Mouse (Mus musculus) urinary bladder, postnatal 25 days (tissue): ENCODE data around the gene Lhx9.

Experiments
- DNase-seq: peaks from one replicate; pipeline ENCODE4 v3.0.0; 2022; ENCODE audit warnings: low spot score

Lhx9 gene

GRCm38 (mm10) chr1:138848511-138849109, at the start of gene Lhx9:
Gene Lhx9 (minus strand): TSS chr1:138848577.
- no peak for DNase-seq

GRCm38 (mm10) chr1:138896088-138896487, 47.7 kb upstream of the Lhx9 start:
- no peak for DNase-seq

DNA sequence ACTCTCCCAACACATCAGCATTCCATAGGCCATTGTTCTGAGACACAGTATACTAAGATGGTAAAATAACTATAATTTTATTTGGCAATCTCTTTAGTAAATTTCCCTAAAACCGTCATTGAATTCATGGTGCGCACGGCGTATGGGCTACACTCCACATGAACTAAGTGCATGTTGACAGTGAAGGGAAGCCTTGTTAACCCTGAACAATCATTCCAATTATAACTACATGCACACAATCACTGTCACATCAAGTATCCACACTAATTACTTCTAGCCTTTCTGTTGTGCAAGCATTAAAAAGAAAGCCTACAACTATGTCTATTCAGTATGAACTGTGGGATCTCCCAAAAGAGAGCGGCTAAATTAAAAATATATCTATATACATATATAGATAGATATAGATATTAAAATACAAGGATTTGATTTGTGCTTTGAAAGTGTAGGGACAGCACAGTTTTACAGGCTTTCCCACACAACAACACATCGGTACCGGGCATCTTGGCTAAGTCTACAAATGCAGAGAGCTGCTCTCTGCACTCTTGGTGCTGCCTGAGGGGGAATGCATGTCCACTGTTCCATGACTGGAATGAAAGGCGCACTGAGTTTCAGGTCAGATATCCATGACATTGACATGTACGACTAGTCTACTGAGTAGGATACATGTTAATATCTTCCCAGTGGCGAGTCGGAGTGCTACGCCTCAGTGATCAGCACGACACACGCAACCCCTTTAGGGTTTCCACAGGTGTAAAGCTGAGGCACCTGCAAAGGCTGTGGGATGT, 29.3 kb upstream of the Lhx9 start:
- DNase-seq = no peak

DNA sequence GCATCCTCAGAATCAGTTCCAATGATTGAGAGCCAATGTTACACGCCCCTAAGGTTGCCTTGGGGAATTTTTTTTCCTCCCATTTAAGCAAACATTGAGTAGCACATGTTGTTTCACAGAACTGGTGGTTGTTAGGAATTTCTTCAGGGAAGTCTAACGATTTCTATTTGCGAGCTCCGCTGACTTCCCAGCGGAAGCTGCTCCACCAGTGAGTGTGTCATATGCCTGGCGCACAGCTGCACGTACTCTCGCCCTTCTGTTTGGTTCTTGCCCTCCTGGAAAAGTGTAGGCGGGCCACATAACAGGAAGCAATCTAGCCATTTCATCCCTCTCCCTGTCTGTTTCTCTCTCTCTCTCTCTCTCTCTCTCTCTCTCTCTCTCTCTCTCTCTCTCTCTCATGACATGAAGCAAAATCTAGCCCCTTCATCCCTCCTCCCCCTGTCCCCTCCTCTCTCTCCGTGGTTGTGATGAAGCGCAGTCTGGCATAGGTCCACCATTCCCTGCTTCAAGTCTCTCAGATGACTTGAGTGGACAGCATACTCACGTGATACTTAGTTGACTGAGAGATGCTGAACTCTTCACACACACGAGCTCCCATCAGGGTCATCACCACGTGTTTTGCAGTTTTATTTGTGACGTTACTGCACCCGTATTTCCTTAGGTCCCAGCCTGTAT, 28.1 kb upstream of the Lhx9 start:
- no peak for DNase-seq

GRCm38 (mm10) chr1:138856101-138856950, 7.9 kb upstream of the Lhx9 start, which contains the start of gene 2310009B15Rik:
Gene 2310009B15Rik (minus strand): TSS chr1:138856852.
- peak; percentile 82 for DNase-seq

- DNase-seq = no peak
Observed at GRCm38 (mm10) chr1:138850823-138851222, 2.4 kb upstream of the Lhx9 start.

DNA sequence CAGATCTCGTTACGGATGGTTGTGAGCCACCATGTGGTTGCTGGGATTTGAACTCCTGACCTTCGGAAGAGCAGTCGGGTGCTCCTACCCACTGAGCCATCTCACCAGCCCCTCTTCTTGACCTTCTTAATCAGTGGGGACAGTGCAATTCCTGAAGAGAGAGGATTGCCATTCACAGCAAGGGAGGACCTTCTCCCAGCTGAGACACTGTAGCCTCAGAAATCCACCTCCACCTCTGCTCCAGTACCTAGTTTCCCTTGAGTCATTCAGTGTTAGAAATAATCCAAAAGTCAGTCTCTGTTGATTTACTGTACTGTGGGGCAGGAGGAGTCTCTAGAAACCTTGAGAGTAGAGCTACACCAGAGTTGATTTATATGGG, 1.8 kb upstream of the Lhx9 start:
- no peak for DNase-seq

- no peak for DNase-seq
Observed at GRCm38 (mm10) chr1:138849531-138850160, 1.3 kb upstream of the Lhx9 start.

GRCm38 (mm10) chr1:138848026-138848425, 351 bp downstream of the Lhx9 start:
- DNase-seq = no peak

DNA sequence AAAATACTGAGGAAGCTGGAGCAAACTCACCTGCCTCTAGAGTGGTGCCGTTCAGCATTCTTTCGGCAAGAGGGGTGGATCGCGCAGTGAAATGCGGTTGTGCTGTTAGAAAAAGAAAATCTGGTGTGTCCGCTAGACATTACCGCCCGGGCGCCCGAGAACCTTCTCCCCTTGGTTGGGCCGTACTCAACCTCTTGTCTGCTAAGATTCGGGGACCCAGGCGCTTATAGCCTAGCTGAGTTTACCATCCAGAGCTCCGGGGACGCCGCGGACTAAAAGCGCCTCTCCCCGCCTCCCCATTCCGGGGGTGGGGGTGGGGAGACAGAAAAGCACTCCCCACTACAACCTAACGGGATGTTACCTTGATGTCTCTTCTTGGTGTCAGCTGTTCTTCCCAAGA, 1.2 kb downstream of the Lhx9 start:
- DNase-seq = no peak

- DNase-seq = no peak
Observed at GRCm38 (mm10) chr1:138846581-138846980, 1.8 kb downstream of the Lhx9 start.

GRCm38 (mm10) chr1:138846131-138846530, 2.2 kb downstream of the Lhx9 start:
- DNase-seq = no peak

- no peak for DNase-seq
Observed at GRCm38 (mm10) chr1:138845481-138845880, 2.9 kb downstream of the Lhx9 start.

DNA sequence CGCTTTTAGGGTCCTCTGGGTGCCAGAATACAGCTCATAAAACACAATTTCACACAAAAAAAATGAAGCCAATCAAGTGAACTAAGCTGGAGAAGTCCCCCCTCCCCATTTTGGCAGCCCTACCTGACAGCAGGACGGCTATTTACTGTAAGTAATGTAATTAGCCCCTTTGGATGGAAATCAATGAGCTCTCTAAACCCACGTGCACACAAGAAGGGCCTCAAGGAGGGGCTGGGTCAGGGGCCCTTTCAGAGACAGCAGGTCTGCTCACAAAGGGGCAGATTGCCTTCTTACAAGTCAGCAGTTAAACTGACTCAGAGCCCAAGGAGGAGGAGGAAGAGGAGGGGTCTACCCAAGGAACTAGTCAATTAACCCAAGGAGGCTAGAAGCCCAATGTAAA, 4.2 kb downstream of the Lhx9 start:
- no peak for DNase-seq

DNA sequence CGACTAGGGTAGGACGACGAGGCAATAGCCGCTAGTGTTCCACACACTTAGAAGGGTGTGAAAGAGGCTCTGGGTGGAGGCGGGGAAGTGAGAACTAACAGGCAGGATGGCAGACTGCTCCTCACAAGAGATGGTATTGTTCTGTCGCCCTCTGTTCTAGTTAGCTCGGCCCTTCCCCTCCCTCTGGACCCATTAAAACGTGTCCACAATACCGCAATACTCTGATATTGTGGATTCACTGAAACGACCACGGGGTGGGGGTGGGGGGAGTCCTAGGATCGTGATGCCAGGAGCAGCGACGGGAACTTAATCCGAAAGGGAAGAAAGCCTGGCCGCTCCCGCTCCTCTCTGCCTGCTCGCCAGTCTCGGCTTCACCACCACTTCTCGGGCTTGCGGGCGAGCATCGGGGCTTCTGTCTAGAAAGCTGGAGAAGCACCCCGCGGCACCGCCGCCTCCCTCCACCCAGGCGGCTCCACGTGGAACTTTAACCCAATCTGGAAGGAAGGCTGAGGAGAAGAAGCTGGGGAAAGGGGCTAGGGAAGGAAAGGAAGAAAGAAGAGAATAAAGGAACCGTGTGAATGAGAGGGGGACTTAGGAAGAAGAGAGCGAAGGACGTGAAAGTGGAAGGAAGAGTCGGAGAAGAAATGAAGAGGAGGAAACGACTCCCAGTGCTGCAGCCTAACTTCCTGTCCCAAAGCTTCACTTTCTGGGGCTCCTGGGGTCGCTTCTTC, 4.9 kb downstream of the Lhx9 start:
- DNase-seq = no peak

DNA sequence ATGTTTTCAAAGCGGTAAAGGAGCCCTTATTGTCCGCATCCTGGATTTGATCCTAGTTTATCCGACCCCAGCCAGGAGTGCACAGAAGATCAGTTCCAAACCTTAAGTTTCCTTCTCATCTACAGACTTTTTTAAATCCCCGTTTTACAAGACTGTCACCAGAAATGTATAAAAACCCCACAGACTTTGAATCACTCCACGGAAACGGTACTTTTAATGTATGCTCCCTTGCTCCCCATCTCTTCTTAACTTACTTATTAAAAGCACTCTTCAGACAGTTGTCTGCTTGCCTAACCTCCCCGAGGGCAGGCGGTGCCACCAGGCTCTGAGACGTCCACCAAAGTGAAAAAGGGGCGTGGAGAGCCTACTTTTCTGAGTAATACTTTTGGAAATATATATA, 5.6 kb downstream of the Lhx9 start:
- no peak for DNase-seq

DNA sequence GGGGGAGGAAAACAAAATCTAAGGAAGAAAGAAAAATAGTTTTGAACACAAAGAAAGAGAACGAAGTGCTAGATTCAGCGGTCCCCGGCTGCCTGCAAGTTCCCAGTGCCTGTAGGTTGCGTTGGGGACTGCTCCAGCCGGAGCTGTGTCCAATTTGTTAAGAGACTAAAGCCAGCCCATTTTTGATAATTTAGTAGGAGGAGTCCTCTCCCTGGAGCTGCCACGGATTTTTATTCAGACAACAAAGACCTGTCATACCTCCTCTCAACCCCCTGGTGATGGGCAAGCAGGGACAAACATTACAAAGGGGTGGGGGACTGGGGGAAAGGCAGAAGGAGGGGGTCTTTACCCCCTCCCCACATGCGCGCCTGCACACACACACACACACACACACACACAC, 6.1 kb downstream of the Lhx9 start:
- DNase-seq = no peak

GRCm38 (mm10) chr1:138841306-138842095, 6.9 kb downstream of the Lhx9 start:
- DNase-seq = no peak

GRCm38 (mm10) chr1:138840440-138841305, 7.7 kb downstream of the Lhx9 start:
- no peak for DNase-seq
